Mouse (Mus musculus) right cerebral cortex, postnatal 4 days (tissue): Measurements from ENCODE around the gene Glis2.

Source experiments
- DNase-seq: peaks from one replicate; pipeline ENCODE4 v3.0.0-alpha.2; 2022

Glis2 gene

GRCm38 (mm10) chr16:4641119-4641838 lies 46.8 kb downstream of the Glis2 start:
- no peak for DNase-seq

GRCm38 (mm10) chr16:4642190-4642589 lies 47.7 kb downstream of the Glis2 start:
- DNase-seq, result no peak

- no peak for DNase-seq
These were observed 48.4 kb downstream of the Glis2 start for GRCm38 (mm10) chr16:4642937-4643336.

GRCm38 (mm10) chr16:4643670-4644419 lies 49.3 kb downstream of the Glis2 start:
- peak; percentile 76 for DNase-seq

GRCm38 (mm10) chr16:4645867-4646266 lies 51.4 kb downstream of the Glis2 start:
- DNase-seq, result no peak

GRCm38 (mm10) chr16:4646831-4647230 lies 52.3 kb downstream of the Glis2 start:
- DNase-seq, result no peak

GRCm38 (mm10) chr16:4647651-4648141 lies 53.2 kb downstream of the Glis2 start:
- DNase-seq, result no peak

- no peak for DNase-seq
These were observed 54.0 kb downstream of the Glis2 start for GRCm38 (mm10) chr16:4648416-4649023.

- no peak for DNase-seq
These were observed 54.7 kb downstream of the Glis2 start for GRCm38 (mm10) chr16:4649211-4649610.

- DNase-seq, result no peak
These were observed 55.2 kb downstream of the Glis2 start for GRCm38 (mm10) chr16:4649692-4650091.

GRCm38 (mm10) chr16:4650161-4650560 lies 55.6 kb downstream of the Glis2 start:
- no peak for DNase-seq

GRCm38 (mm10) chr16:4651081-4651480 lies 56.6 kb downstream of the Glis2 start:
- DNase-seq, result no peak

- DNase-seq, result no peak
These were observed 57.1 kb downstream of the Glis2 start for GRCm38 (mm10) chr16:4651624-4652023.

- DNase-seq, result no peak
These were observed 58.3 kb downstream of the Glis2 start for GRCm38 (mm10) chr16:4652707-4653416.

- DNase-seq, result no peak
These were observed 60.2 kb downstream of the Glis2 start for GRCm38 (mm10) chr16:4654706-4655105.

- no peak for DNase-seq
These were observed 60.8 kb downstream of the Glis2 start for GRCm38 (mm10) chr16:4655251-4655734.

GRCm38 (mm10) chr16:4655764-4656570 lies 61.5 kb downstream of the Glis2 start:
- no peak for DNase-seq

GRCm38 (mm10) chr16:4656571-4657081 lies 62.1 kb downstream of the Glis2 start:
- DNase-seq, result no peak

GRCm38 (mm10) chr16:4658781-4659245 lies 64.3 kb downstream of the Glis2 start:
- DNase-seq, result no peak

- DNase-seq, result no peak
These were observed 64.8 kb downstream of the Glis2 start for GRCm38 (mm10) chr16:4659326-4659725.

GRCm38 (mm10) chr16:4661605-4662004 lies 67.1 kb downstream of the Glis2 start:
- DNase-seq, result no peak

- no peak for DNase-seq
These were observed 69.3 kb downstream of the Glis2 start for GRCm38 (mm10) chr16:4663806-4664205.
